Mouse (Mus musculus) cortical plate, adult 2 months (tissue): ENCODE measurements around the gene Fgf8. TPM values are rescaled to one million over a fixed set of nuclear protein-coding genes. Genes with fewer than 3 reads are reported as not detected.

Experiments used
- H3K27ac ChIP-seq: fragments of 200-500 bp; 2 replicates; pipeline ENCODE4 v1.5.1; 2012; ENCODE audit warnings: low read length, control low read depth, inconsistent platforms; ENCODE audit not compliant: insufficient read depth
- H3K4me1 ChIP-seq: fragments of 200-500 bp; 2 replicates; pipeline ENCODE4 v1.6.1; 2011; ENCODE audit warnings: low read length; ENCODE audit not compliant: control insufficient read depth, insufficient read depth
- H3K4me3 ChIP-seq: fragments of 200-500 bp; 2 replicates; pipeline ENCODE4 v1.5.1; 2011; ENCODE audit warnings: mild to moderate bottlenecking, low read length, control low read depth; ENCODE audit not compliant: insufficient read depth
- CTCF ChIP-seq: fragments of 200-500 bp; IDR thresholded peaks from 2 replicates; pipeline ENCODE4 v1.5.1; 2011; ENCODE audit warnings: mild to moderate bottlenecking, control low read depth, low read length; ENCODE audit not compliant: insufficient read depth; ENCODE audit errors: extremely low read depth
- POLR2A ChIP-seq: fragments of 200-500 bp; IDR thresholded peaks from 2 replicates; pipeline ENCODE4 v1.6.1; 2011; ENCODE audit warnings: mild to moderate bottlenecking, low read length, control low read depth; ENCODE audit not compliant: insufficient read depth; ENCODE audit errors: extremely low read depth
- polyA plus RNA-seq: library from polyadenylated mRNA; depleted of rRNA; stranded (reverse); fragments of >200 nt; gene quantifications from 2 replicates; pipeline ENCODE4 v1.2.3, GENCODE M21; 2012

The Fgf8 gene
- polyA plus RNA-seq, 1 experiment: not detected

DNA sequence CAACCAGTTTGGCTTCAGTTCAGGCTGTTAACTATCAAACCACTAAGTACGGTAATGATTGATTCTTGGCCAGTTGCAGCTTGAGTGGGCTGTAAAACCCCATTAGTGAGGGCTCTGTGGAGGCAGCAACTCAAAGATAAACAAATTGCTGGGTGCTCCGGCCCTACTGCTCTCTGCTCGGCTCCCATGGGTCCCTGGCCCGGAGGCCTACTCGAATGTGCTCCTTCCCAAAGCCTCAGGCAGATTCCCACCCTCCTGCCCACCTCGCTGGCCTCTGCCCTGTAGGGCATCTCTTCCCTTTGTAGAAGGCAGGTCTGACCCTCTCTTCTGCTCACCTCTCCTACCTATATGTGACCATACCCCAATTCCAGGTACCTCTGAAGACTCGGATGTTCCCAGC is 8.0 kb downstream of the Fgf8 start:
- TF ChIP-seq POLR2A (no peak), CTCF (no peak)
- no peak overlapping the region for H3K27ac ChIP-seq
- H3K4me3 ChIP-seq: no peak overlapping the region
- no peaks in the 10 kb centered on the region for H3K4me1 ChIP-seq

DNA sequence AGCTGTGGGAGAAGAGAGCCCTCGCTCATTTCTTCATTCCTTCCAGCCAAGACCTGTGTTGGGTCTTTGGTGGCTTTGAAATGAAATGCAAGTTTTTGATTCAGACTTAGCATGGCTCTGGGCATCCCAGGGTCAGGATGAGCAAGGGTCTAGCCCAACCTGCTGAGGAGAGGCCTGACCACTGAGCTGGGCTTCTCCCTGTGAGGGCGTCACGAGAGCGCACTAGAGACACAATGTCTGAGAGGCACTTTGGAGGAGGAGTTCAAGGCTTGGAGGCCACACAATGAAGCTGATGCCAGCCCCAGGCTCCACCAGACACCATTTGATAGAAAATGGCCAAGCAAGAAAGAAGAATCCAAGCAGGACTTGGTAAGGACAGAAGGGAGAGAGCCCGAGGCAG is 8.5 kb downstream of the Fgf8 start:
- TF ChIP-seq POLR2A (no peak), CTCF (no peak)
- Histone ChIP-seq H3K27ac (no peak overlapping the region), H3K4me3 (no peak overlapping the region), H3K4me1 (no peaks in the 10 kb centered on the region)

DNA sequence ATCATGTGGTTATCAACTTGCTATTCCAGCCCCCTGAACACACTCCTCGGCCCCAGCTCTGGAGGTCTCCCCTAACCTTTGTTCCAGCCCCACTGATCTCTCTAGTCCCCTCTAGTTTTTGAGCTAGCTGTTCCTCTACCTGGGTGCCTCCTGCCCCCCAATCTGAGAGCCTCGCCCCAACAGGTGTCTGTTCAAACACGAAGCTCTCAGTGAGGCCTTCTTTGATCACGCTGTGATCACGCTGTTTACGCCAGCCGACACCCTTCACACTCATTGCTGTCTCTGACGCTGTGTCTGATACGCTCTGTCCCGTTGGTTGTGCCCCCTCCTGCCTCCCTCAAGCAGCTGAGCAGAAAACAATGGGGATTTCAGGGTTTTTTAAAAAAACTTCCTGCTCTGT is 9.2 kb downstream of the Fgf8 start:
- TF ChIP-seq CTCF: no peak
- no peak for TF ChIP-seq POLR2A
- H3K27ac ChIP-seq: no peak overlapping the region
- H3K4me3 ChIP-seq: no peak overlapping the region
- no peaks in the 10 kb centered on the region for H3K4me1 ChIP-seq

- H3K4me1 ChIP-seq: no peaks in the 10 kb centered on the region
- H3K27ac ChIP-seq: no peak overlapping the region
- H3K4me3 ChIP-seq: no peak overlapping the region
- TF ChIP-seq CTCF: no peak
- no peak for TF ChIP-seq POLR2A
Observed at GRCm38 (mm10) chr19:45731658-45732057, 11.1 kb downstream of the Fgf8 start.

GRCm38 (mm10) chr19:45730042-45730441 is 12.7 kb downstream of the Fgf8 start:
- TF ChIP-seq CTCF (no peak), POLR2A (no peak)
- H3K4me3 ChIP-seq: no peak overlapping the region

DNA sequence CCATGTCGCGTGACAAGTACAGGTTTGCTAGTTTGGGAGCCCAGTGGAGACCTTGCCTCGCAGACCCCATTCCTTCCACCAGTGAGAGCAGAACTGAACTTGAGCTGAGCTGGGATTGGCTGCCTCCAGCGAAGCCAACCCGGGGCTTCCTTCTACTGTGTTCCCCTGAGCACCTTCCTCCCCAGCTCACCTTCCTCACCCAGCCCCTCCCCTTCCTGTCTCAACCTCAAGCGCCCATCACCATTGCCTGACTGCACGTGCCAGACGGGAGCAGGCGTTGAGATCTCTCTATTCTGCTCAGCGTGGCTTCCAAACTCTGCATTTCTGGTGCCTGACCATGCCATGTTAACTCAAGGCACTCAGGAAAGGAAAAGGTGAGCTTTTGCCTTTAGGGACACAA is 15.5 kb downstream of the Fgf8 start:
- no peak overlapping the region for H3K27ac ChIP-seq
- H3K4me1 ChIP-seq: no peaks in the 10 kb centered on the region

More at GRCm38 (mm10) chr19:45730042-45730441, 12.7 kb downstream of the Fgf8 start:
- H3K4me1 ChIP-seq: no peaks in the 10 kb centered on the region
- H3K27ac ChIP-seq: no peak overlapping the region

DNA sequence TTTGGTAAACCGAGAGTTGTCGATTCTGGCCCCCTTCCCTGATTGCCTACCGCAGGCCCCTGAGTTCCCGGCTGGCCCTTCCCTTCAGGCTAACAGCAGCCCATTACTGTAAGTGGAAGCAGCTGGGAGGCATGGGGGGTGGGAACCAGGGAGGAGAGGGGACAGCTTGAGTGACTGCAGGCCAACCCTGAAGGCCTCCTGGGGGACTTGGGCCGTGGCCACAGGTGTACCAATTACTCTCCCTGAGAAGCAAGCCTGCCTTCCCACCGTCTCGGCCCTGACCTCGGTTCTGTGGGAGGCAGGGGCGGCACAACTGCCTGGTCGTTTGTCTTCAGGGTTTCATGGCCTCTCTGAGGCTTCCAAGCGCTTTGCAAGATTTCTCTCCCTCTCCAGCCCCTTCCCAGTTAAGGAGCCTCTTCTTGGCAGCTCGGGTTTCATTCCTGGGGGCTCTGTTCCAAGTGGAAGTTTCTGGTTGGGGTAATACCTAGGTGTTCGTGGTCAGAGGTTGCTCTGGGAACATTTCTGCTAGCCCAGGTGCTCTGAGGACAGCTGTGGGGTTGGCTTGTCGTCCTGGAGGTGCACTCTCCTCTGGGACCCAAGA is 16.9 kb downstream of the Fgf8 start:
- no peaks in the 10 kb centered on the region for H3K4me1 ChIP-seq
- no peak overlapping the region for H3K27ac ChIP-seq
- no peak for TF ChIP-seq CTCF
- H3K4me3 ChIP-seq: no peak overlapping the region

More for the DNA sequence above, 15.5 kb downstream of the Fgf8 start:
- H3K4me3 ChIP-seq: no peak overlapping the region
- no peak for TF ChIP-seq CTCF
- TF ChIP-seq POLR2A: no peak

- H3K4me3 ChIP-seq: no peak overlapping the region
- H3K4me1 ChIP-seq: peaks cover 2% of the 10 kb centered on the region; the same call in 1 of the 2 replicates
- no peak overlapping the region for H3K27ac ChIP-seq
- TF ChIP-seq CTCF (no peak), POLR2A (no peak)
Observed at GRCm38 (mm10) chr19:45722188-45722587, 20.5 kb downstream of the Fgf8 start.

- TF ChIP-seq POLR2A: no peak
- TF ChIP-seq CTCF: no peak
- no peak overlapping the region for H3K4me3 ChIP-seq
- H3K27ac ChIP-seq: no peak overlapping the region
- peaks cover 2% of the 10 kb centered on the region; the same call in 1 of the 2 replicates for H3K4me1 ChIP-seq
Observed at GRCm38 (mm10) chr19:45718286-45718685, 24.4 kb downstream of the Fgf8 start.

- H3K27ac ChIP-seq: no peak overlapping the region
- TF ChIP-seq POLR2A (no peak; the same call in 1 of the 2 replicates), CTCF (peak; percentile 32; the same call in 1 of the 2 replicates)
Observed at GRCm38 (mm10) chr19:45717493-45718220, 25.1 kb downstream of the Fgf8 start.

GRCm38 (mm10) chr19:45708704-45709103 is 34.0 kb downstream of the Fgf8 start:
- H3K4me3 ChIP-seq: no peak overlapping the region
- no peak overlapping the region for H3K27ac ChIP-seq
- no peaks in the 10 kb centered on the region for H3K4me1 ChIP-seq
- TF ChIP-seq POLR2A: no peak
- no peak for TF ChIP-seq CTCF

More at GRCm38 (mm10) chr19:45717493-45718220, 25.1 kb downstream of the Fgf8 start:
- peaks cover 2% of the 10 kb centered on the region; the same call in 1 of the 2 replicates for H3K4me1 ChIP-seq
- peak overlapping the region; percentile 14 for H3K4me3 ChIP-seq
